Mouse (Mus musculus) neural tube, embryonic 14.5 days (tissue): ENCODE data around the gene Cnot11. TPM values are rescaled to one million over a fixed set of nuclear protein-coding genes. Genes with fewer than 3 reads are reported as not detected.

Source experiments
- ATAC-seq: fragments of 200-750 bp; cut with Nextera tagmentation; 2 replicates; pipeline ENCODE4 v1.8.0; 2017; ENCODE audit warnings: low read depth, mild to moderate bottlenecking, moderate TSS enrichment, moderate library complexity
- H3K27ac ChIP-seq: fragments of 300-500 bp; sonication (generic); 2 replicates; pipeline ENCODE4 v1.5.1; 2014; ENCODE audit warnings: low read depth, mild to moderate bottlenecking, control low read depth, low read length, moderate library complexity, mixed read lengths
- H3K27me3 ChIP-seq: fragments of 300-500 bp; sonication (generic); 2 replicates; pipeline ENCODE4 v1.6.1; 2014; ENCODE audit warnings: low read length; ENCODE audit not compliant: control insufficient read depth, insufficient read depth
- H3K36me3 ChIP-seq: fragments of 300-500 bp; sonication (generic); 2 replicates; pipeline ENCODE4 v1.6.1; 2014; ENCODE audit warnings: low read length, mixed read lengths; ENCODE audit not compliant: control insufficient read depth, insufficient read depth
- H3K4me1 ChIP-seq: fragments of 300-500 bp; sonication (generic); 2 replicates; pipeline ENCODE4 v1.6.1; 2014; ENCODE audit warnings: low read length; ENCODE audit not compliant: control insufficient read depth, insufficient read depth
- H3K4me2 ChIP-seq: fragments of 300-500 bp; sonication (generic); 2 replicates; pipeline ENCODE4 v1.6.1; 2014; ENCODE audit warnings: mild to moderate bottlenecking, low read depth, low read length, control low read depth
- H3K4me3 ChIP-seq: fragments of 300-500 bp; sonication (generic); 2 replicates; pipeline ENCODE4 v1.5.1; 2014; ENCODE audit warnings: low read depth, low read length, control low read depth, mixed read lengths
- H3K9ac ChIP-seq: fragments of 300-500 bp; sonication (generic); replicated peaks from 2 replicates; pipeline ENCODE4 v1.6.1; 2014; ENCODE audit warnings: low read depth, mild to moderate bottlenecking, control low read depth, low read length, mixed read lengths
- H3K9me3 ChIP-seq: fragments of 300-500 bp; sonication (generic); 2 replicates; pipeline ENCODE4 v1.6.1; 2016; ENCODE audit warnings: low read length; ENCODE audit not compliant: control insufficient read depth
- WGBS: fragments of 180-500 bp; shearing (Covaris S2); extraction: QIAGEN DNeasy Blood & Tissue Kit; methylation state at CpG from one replicate; pipeline ENCODE4 v1.1.7; 2014; 5-methylcytosine and 5-hydroxymethylcytosine counted together
- polyA plus RNA-seq: library from polyadenylated mRNA; unstranded; fragments of >200 nt; fragmentation: Nextera tagmentation; extraction: Ambion mirVana; gene quantifications from 2 replicates; pipeline ENCODE4 v1.2.1, GENCODE M21; 2014

The Cnot11 gene
- polyA plus RNA-seq, 1 experiment from 2014 or later: 17.1 TPM

GRCm38 (mm10) chr1:39505600-39505999, 29.2 kb upstream of the Cnot11 start:
- no peaks in the 10 kb centered on the region for H3K27me3 ChIP-seq
- no peak overlapping the region for H3K4me2 ChIP-seq
- no peaks in the 10 kb centered on the region for H3K36me3 ChIP-seq
- no peak overlapping the region for H3K9ac ChIP-seq
- H3K9me3 ChIP-seq: no peaks in the 10 kb centered on the region
- H3K4me3 ChIP-seq: no peak overlapping the region
- H3K27ac ChIP-seq: no peak overlapping the region
- ATAC-seq: no peak
- no peaks in the 10 kb centered on the region for H3K4me1 ChIP-seq
- 81% methylated on average over 9 of the region's 9 CpGs for WGBS

GRCm38 (mm10) chr1:39511775-39512174, 23.0 kb upstream of the Cnot11 start:
- no peaks in the 10 kb centered on the region for H3K36me3 ChIP-seq
- ATAC-seq: no peak
- no peaks in the 10 kb centered on the region for H3K4me1 ChIP-seq
- no peak overlapping the region for H3K9ac ChIP-seq
- H3K27ac ChIP-seq: no peak overlapping the region
- no peak overlapping the region for H3K4me3 ChIP-seq
- H3K27me3 ChIP-seq: no peaks in the 10 kb centered on the region
- no peak overlapping the region for H3K4me2 ChIP-seq
- H3K9me3 ChIP-seq: no peaks in the 10 kb centered on the region
- WGBS: 82% methylated on average over 8 of the region's 8 CpGs

GRCm38 (mm10) chr1:39512183-39512582, 22.6 kb upstream of the Cnot11 start:
- no peak overlapping the region for H3K27ac ChIP-seq
- no peak overlapping the region for H3K4me3 ChIP-seq
- H3K36me3 ChIP-seq: no peaks in the 10 kb centered on the region
- H3K4me1 ChIP-seq: no peaks in the 10 kb centered on the region
- ATAC-seq: no peak
- H3K9ac ChIP-seq: no peak overlapping the region
- H3K4me2 ChIP-seq: no peak overlapping the region
- no peaks in the 10 kb centered on the region for H3K27me3 ChIP-seq
- H3K9me3 ChIP-seq: no peaks in the 10 kb centered on the region
- 87% methylated on average over 1 of the region's 1 CpGs for WGBS

GRCm38 (mm10) chr1:39515303-39515991, 19.3 kb upstream of the Cnot11 start:
- Histone ChIP-seq H3K27me3 (no peaks in the 10 kb centered on the region), H3K4me3 (no peak overlapping the region), H3K9me3 (no peaks in the 10 kb centered on the region), H3K36me3 (no peaks in the 10 kb centered on the region), H3K27ac (no peak overlapping the region), H3K4me2 (no peak overlapping the region), H3K9ac (no peak overlapping the region), H3K4me1 (no peaks in the 10 kb centered on the region)
- ATAC-seq: no peak; the same call in 1 of the 2 replicates
- WGBS: 79% methylated on average over 10 of the region's 10 CpGs

- no peak for ATAC-seq
- H3K27ac ChIP-seq: no peak overlapping the region
- H3K9ac ChIP-seq: no peak overlapping the region
- H3K36me3 ChIP-seq: no peaks in the 10 kb centered on the region
- no peaks in the 10 kb centered on the region for H3K27me3 ChIP-seq
- no peak overlapping the region for H3K4me2 ChIP-seq
- 95% methylated on average over 7 of the region's 7 CpGs for WGBS
- no peak overlapping the region for H3K4me3 ChIP-seq
- H3K4me1 ChIP-seq: no peaks in the 10 kb centered on the region
- no peaks in the 10 kb centered on the region for H3K9me3 ChIP-seq
These were observed 13.5 kb upstream of the Cnot11 start for GRCm38 (mm10) chr1:39521326-39521725.

- no peaks in the 10 kb centered on the region for H3K27me3 ChIP-seq
- no peak overlapping the region for H3K4me3 ChIP-seq
- peak; percentile 31; the same call in 1 of the 2 replicates for ATAC-seq
- 34% methylated on average over 5 of the region's 5 CpGs for WGBS
- H3K4me2 ChIP-seq: no peak overlapping the region
- no peak overlapping the region for H3K9ac ChIP-seq
- H3K27ac ChIP-seq: no peak overlapping the region
- H3K9me3 ChIP-seq: no peaks in the 10 kb centered on the region
- no peaks in the 10 kb centered on the region for H3K36me3 ChIP-seq
- no peaks in the 10 kb centered on the region for H3K4me1 ChIP-seq
These were observed 12.3 kb upstream of the Cnot11 start for GRCm38 (mm10) chr1:39522519-39522918.

GRCm38 (mm10) chr1:39525763-39526162, 9.0 kb upstream of the Cnot11 start:
- no peaks in the 10 kb centered on the region for H3K4me1 ChIP-seq
- no peaks in the 10 kb centered on the region for H3K27me3 ChIP-seq
- H3K4me3 ChIP-seq: no peak overlapping the region
- no peaks in the 10 kb centered on the region for H3K9me3 ChIP-seq
- H3K9ac ChIP-seq: no peak overlapping the region
- no peak overlapping the region for H3K27ac ChIP-seq
- no peak overlapping the region for H3K4me2 ChIP-seq
- H3K36me3 ChIP-seq: no peaks in the 10 kb centered on the region
- no peak for ATAC-seq
- WGBS: 69% methylated on average over 7 of the region's 7 CpGs

- Histone ChIP-seq H3K36me3 (no peaks in the 10 kb centered on the region), H3K9ac (no peak overlapping the region), H3K4me3 (no peak overlapping the region), H3K27me3 (no peaks in the 10 kb centered on the region), H3K27ac (no peak overlapping the region), H3K4me1 (no peaks in the 10 kb centered on the region), H3K4me2 (no peak overlapping the region), H3K9me3 (no peaks in the 10 kb centered on the region)
- 90% methylated on average over 9 of the region's 9 CpGs for WGBS
- ATAC-seq: no peak
These were observed 8.2 kb upstream of the Cnot11 start for GRCm38 (mm10) chr1:39526371-39527167.

GRCm38 (mm10) chr1:39527432-39527831, 7.4 kb upstream of the Cnot11 start:
- Histone ChIP-seq H3K9ac (no peak overlapping the region), H3K4me1 (no peaks in the 10 kb centered on the region), H3K4me3 (no peak overlapping the region), H3K9me3 (no peaks in the 10 kb centered on the region), H3K36me3 (no peaks in the 10 kb centered on the region), H3K27ac (no peak overlapping the region), H3K27me3 (no peaks in the 10 kb centered on the region), H3K4me2 (no peak overlapping the region)
- ATAC-seq: 0 out of 2 replicates have a peak, but pooled peaks have one; percentile 31
- WGBS: 11% methylated on average over 7 of the region's 7 CpGs
